Mouse (Mus musculus): ENCODE results near the gene Dennd1a. TPM values are rescaled to one million over a fixed set of nuclear protein-coding genes. Genes with fewer than 3 reads are reported as not detected.

Dennd1a gene
- total and polyA plus RNA-seq, 3 experiments = 17.6 to 26.8 (median 22.0) TPM

DNA sequence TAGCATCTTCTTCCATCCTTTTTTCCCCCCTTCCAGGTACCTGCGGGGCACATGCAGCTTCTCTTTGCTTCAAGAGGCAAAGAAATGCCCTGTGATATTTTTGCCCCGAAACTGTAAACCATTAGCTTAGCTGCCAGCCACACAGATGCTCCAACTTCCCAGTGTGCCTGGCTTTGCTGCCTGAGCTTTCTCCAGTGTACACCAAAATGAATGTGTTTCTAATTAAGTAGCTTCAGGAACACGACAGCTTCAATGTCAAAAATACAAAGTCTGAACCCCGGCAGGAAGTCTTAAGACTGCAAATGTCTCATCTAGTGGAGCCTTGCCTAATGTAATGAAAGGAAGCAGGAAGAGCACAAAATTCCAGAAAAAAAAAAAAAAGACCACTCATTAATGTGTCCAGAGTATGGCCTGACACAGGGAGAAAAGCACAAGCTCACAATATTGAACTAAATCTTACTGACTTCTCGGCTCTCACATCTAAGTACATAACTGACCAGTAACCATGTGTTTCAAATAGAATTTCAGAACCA is 301.4 kb downstream of the Dennd1a start:
- TF ChIP-seq POLR2A (IDR thresholded peaks at IDR 0.05; ENCODE audit: insufficient read depth, low read depth, low read length) (no peak), EP300 (IDR thresholded peaks at IDR 0.05; ENCODE audit: insufficient read depth, low read depth, low read length) (no peak), CTCF (IDR thresholded peaks at IDR 0.05) (no peak)
- Histone ChIP-seq H3K79me2 (replicated peaks; ENCODE audit: control insufficient read depth, insufficient read depth, low read length) (no peaks in the 10 kb centered on the region), H3K36me3 (ENCODE audit: control insufficient read depth, insufficient read depth, low read length) (no peaks in the 10 kb centered on the region), H3K27me3 (ENCODE audit: control insufficient read depth, insufficient read depth, low read length) (no peaks in the 10 kb centered on the region), H3K4me3 (no peak overlapping the region), H3K27ac (no peak overlapping the region), H3K9ac (ENCODE audit: low read depth, low read length) (no peak overlapping the region), H3K4me1 (ENCODE audit: control insufficient read depth, insufficient read depth, low read length) (no peaks in the 10 kb centered on the region; the same call in 1 of the 2 replicates)
- intact Hi-C loops (cut with DNase I) = no loop called here
- DNase-seq = no peak
- WGBS = 53% methylated on average over 5 of the region's 5 CpGs

- Histone ChIP-seq H3K27ac (no peak overlapping the region), H3K4me3 (no peak overlapping the region), H3K79me2 (replicated peaks; ENCODE audit: control insufficient read depth, insufficient read depth, low read length) (no peaks in the 10 kb centered on the region), H3K9ac (ENCODE audit: low read depth, low read length) (no peak overlapping the region), H3K4me1 (ENCODE audit: control insufficient read depth, insufficient read depth, low read length) (no peaks in the 10 kb centered on the region; the same call in 1 of the 2 replicates), H3K27me3 (ENCODE audit: control insufficient read depth, insufficient read depth, low read length) (no peaks in the 10 kb centered on the region), H3K36me3 (ENCODE audit: control insufficient read depth, insufficient read depth, low read length) (no peaks in the 10 kb centered on the region)
- no peak for DNase-seq
- intact Hi-C loops (cut with DNase I) = no loop called here
- 97% methylated on average over 1 of the region's 1 CpGs for WGBS
- no peak for TF ChIP-seq EP300 (IDR thresholded peaks at IDR 0.05; ENCODE audit: insufficient read depth, low read depth, low read length)
- TF ChIP-seq CTCF (IDR thresholded peaks at IDR 0.05) = no peak
- TF ChIP-seq POLR2A (IDR thresholded peaks at IDR 0.05; ENCODE audit: insufficient read depth, low read depth, low read length) = no peak
Observed at GRCm38 (mm10) chr2:37982714-37983113, 304.5 kb downstream of the Dennd1a start.

DNA sequence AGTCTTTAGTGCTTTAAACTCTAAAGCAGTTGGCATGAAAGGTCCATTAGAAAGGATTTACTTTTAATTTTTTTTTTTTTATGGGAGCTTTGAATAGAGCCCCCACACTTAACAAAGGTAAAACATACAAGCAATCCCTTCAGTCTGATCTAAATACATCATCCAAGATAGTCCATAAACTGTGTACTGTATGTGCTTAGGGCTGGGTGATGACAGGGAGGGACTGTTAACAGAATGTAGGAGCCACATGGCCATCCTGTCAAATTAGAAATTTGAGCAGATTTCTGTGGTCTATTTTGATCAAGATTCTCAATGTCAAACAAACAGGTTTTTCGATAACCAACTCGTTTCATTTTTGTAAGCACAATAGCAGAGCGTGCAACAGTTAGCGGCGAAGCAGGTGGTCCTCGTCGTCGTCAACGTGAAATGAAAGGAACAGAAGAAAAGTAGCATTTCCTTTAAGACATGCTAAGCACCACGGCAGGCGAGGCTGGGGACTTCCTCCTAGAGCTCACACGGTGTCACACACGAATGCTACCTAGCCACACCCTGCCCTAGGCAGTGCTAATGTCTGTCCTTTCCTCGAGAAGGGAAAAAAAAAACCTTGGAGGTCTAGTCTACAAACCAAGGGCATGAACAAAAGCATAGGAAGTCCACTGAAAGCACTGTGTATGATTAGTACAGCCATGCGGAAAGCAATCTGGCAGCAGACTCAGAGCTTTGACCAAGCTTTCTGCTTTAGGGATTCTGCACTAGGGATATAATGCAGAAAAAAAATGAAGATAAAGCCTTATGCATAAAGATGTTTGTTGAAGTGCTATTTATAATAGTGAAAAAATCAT is 305.4 kb downstream of the Dennd1a start:
- no peaks in the 10 kb centered on the region for H3K27me3 ChIP-seq (ENCODE audit: control insufficient read depth, insufficient read depth, low read length)
- no peak overlapping the region for H3K27ac ChIP-seq
- H3K4me3 ChIP-seq = no peak overlapping the region
- 72% methylated on average over 15 of the region's 15 CpGs for WGBS
- intact Hi-C loops (cut with DNase I) = no loop called here
- TF ChIP-seq EP300 (IDR thresholded peaks at IDR 0.05; ENCODE audit: insufficient read depth, low read depth, low read length) = no peak
- TF ChIP-seq POLR2A (IDR thresholded peaks at IDR 0.05; ENCODE audit: insufficient read depth, low read depth, low read length) = no peak
- no peak for TF ChIP-seq CTCF (IDR thresholded peaks at IDR 0.05)
- no peaks in the 10 kb centered on the region for H3K36me3 ChIP-seq (ENCODE audit: control insufficient read depth, insufficient read depth, low read length)
- H3K9ac ChIP-seq (ENCODE audit: low read depth, low read length) = no peak overlapping the region
- no peaks in the 10 kb centered on the region; the same call in 1 of the 2 replicates for H3K4me1 ChIP-seq (ENCODE audit: control insufficient read depth, insufficient read depth, low read length)
- DNase-seq = no peak
- no peaks in the 10 kb centered on the region for H3K79me2 ChIP-seq (replicated peaks; ENCODE audit: control insufficient read depth, insufficient read depth, low read length)

DNA sequence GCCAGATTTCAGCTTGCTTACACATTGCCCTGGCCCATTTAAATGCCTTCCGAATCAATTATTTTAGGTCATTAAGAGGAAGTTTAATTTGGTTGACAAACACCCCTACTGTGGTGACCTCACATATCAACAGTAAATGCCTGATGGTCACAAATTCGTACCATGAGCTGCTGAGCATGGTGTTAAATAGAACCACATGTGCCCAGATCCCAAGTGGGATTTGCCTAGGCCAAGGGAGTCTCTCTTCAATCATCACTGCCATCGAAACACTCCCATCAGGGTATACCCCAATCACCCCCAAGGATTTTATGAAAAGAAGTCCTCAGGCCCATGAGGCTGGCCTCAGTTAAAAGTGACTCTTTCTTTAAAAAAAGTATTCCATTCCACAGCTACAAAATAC is 313.0 kb downstream of the Dennd1a start:
- Histone ChIP-seq H3K4me3 (no peak overlapping the region), H3K27ac (no peak overlapping the region), H3K9ac (ENCODE audit: low read depth, low read length) (no peak overlapping the region), H3K27me3 (ENCODE audit: control insufficient read depth, insufficient read depth, low read length) (no peaks in the 10 kb centered on the region), H3K36me3 (ENCODE audit: control insufficient read depth, insufficient read depth, low read length) (peaks cover 3% of the 10 kb centered on the region), H3K4me1 (ENCODE audit: control insufficient read depth, insufficient read depth, low read length) (0 out of 2 replicates have a peak, but pooled peaks cover 1% of the 10 kb centered on the region), H3K79me2 (replicated peaks; ENCODE audit: control insufficient read depth, insufficient read depth, low read length) (no peaks in the 10 kb centered on the region)
- 92% methylated on average over 3 of the region's 3 CpGs for WGBS
- intact Hi-C loops (cut with DNase I) = no loop called here
- TF ChIP-seq POLR2A (IDR thresholded peaks at IDR 0.05; ENCODE audit: insufficient read depth, low read depth, low read length) = no peak
- TF ChIP-seq EP300 (IDR thresholded peaks at IDR 0.05; ENCODE audit: insufficient read depth, low read depth, low read length) = no peak
- TF ChIP-seq CTCF (IDR thresholded peaks at IDR 0.05) = no peak
- no peak for DNase-seq

DNA sequence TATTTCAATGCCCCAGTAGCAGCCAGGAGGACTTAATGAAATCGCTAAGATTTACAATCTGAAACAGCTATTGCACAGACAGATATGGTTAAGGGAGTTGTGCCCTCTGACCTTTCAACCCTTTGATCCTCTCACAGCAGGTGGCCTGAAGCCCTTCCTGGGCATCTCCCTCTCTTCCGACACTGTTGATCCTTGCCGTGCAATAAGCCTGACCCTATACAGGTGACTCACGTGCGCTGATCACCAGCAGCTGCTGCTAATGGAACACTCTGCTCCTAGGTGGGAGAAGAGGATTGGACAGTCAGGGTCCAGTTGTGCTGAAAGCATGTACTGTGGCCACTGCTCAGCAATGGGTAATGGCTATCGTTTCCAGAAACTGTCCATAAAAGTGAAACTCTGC is 314.6 kb downstream of the Dennd1a start:
- Histone ChIP-seq H3K4me3 (no peak overlapping the region), H3K9ac (ENCODE audit: low read depth, low read length) (no peak overlapping the region), H3K27me3 (ENCODE audit: control insufficient read depth, insufficient read depth, low read length) (no peaks in the 10 kb centered on the region), H3K4me1 (ENCODE audit: control insufficient read depth, insufficient read depth, low read length) (0 out of 2 replicates have a peak, but pooled peaks cover 1% of the 10 kb centered on the region), H3K79me2 (replicated peaks; ENCODE audit: control insufficient read depth, insufficient read depth, low read length) (no peaks in the 10 kb centered on the region), H3K36me3 (ENCODE audit: control insufficient read depth, insufficient read depth, low read length) (peaks cover 3% of the 10 kb centered on the region), H3K27ac (no peak overlapping the region)
- WGBS = 88% methylated on average over 6 of the region's 6 CpGs
- intact Hi-C loops (cut with DNase I) = no loop called here
- TF ChIP-seq EP300 (IDR thresholded peaks at IDR 0.05; ENCODE audit: insufficient read depth, low read depth, low read length) (no peak), POLR2A (IDR thresholded peaks at IDR 0.05; ENCODE audit: insufficient read depth, low read depth, low read length) (no peak), CTCF (IDR thresholded peaks at IDR 0.05) (no peak)
- DNase-seq = no peak

DNA sequence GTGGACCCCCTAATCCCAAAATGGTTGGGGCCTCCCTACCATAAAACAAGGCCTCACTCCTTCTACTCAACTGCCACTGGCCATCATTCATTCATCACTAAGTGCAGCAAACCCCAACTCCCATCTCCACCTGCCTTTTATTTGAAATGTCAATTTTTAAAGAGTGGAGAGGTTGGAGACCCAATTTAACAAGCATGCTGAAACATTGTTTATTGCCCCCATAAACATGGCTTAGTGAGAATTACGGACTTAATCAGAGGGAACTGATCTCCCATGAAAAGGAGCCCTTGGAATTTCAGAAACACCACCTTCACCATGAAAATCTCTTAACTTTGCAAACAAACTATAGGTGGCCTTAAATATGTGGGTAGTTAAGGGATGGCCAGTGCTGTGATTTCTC is 315.5 kb downstream of the Dennd1a start:
- Histone ChIP-seq H3K27ac (no peak overlapping the region), H3K27me3 (ENCODE audit: control insufficient read depth, insufficient read depth, low read length) (no peaks in the 10 kb centered on the region), H3K9ac (ENCODE audit: low read depth, low read length) (no peak overlapping the region), H3K4me3 (no peak overlapping the region), H3K4me1 (ENCODE audit: control insufficient read depth, insufficient read depth, low read length) (0 out of 2 replicates have a peak, but pooled peaks cover 1% of the 10 kb centered on the region), H3K36me3 (ENCODE audit: control insufficient read depth, insufficient read depth, low read length) (peaks cover 3% of the 10 kb centered on the region), H3K79me2 (replicated peaks; ENCODE audit: control insufficient read depth, insufficient read depth, low read length) (no peaks in the 10 kb centered on the region)
- no peak for TF ChIP-seq POLR2A (IDR thresholded peaks at IDR 0.05; ENCODE audit: insufficient read depth, low read depth, low read length)
- no peak for TF ChIP-seq EP300 (IDR thresholded peaks at IDR 0.05; ENCODE audit: insufficient read depth, low read depth, low read length)
- no peak for TF ChIP-seq CTCF (IDR thresholded peaks at IDR 0.05)
- DNase-seq = no peak
- 100% methylated on average over 1 of the region's 1 CpGs for WGBS
- intact Hi-C loops (cut with DNase I) = no loop called here

Measured in heart, adult 2 months (tissue).